17 mouse cellular contexts compared by ENCODE assay signal in genomic region chr3:130809696-130810665, GRCm38 (mm10).
DNase-seq lines count a peak whose midpoint lies in the region; ATAC-seq lines count a peak whose summit lies in the region.
"Had no signal": no experiment of that assay in that cellular context is flagged by ENCODE, and none has a peak within 500 bp of the region (broad histone marks: within the 10 kb centered on the region; RNA-seq: fewer than 3 reads in every experiment).

No protein-coding gene starts in this region.

- DNase-seq in heart, adult 11 months = peak; percentile 74
- no peak for DNase-seq in heart, adult 9 months (ENCODE audit: low spot score in 2 of 2)
- DNase-seq in B cell, adult 2 months = peak; percentile 67 to 68
- peak; percentile 65 to 70 for DNase-seq in spleen, postnatal 36 days (ENCODE audit: low spot score in 2 of 2)
- DNase-seq in urinary bladder, postnatal 36 days (ENCODE audit: low spot score in 2 of 2) = no peak
- DNase-seq in forebrain, embryonic 10.5 days (ENCODE audit: extremely low spot score, low spot score) = no peak
- no peak for DNase-seq in urinary bladder, postnatal 25 days (ENCODE audit: low spot score)
- DNase-seq: gastrocnemius, adult 2 months; kidney, postnatal 25 days had no signal

- no peaks in the 10 kb centered on the region for H3K36me3 ChIP-seq in forebrain, embryonic 10.5 days (replicated peaks)
- H3K36me3 ChIP-seq: heart, embryonic 15.5 days; limb, embryonic 15.5 days; midbrain, embryonic 15.5 days; neural tube, embryonic 13.5 days had no signal

- H3K9me3 ChIP-seq in forebrain, embryonic 10.5 days = no peaks in the 10 kb centered on the region; the same call in 1 of the 2 replicates
- H3K9me3 ChIP-seq: heart, embryonic 15.5 days; limb, embryonic 15.5 days; midbrain, embryonic 15.5 days; neural tube, embryonic 13.5 days had no signal

- no peak overlapping the region for H3K27ac ChIP-seq in forebrain, embryonic 10.5 days
- H3K27ac ChIP-seq: gastrocnemius, adult 2 months; heart, embryonic 15.5 days; left cerebral cortex, adult 2 months; limb, embryonic 15.5 days; midbrain, embryonic 15.5 days; neural tube, embryonic 13.5 days had no signal

- 78% methylated on average over 19 of the region's 19 CpGs for WGBS in forebrain, embryonic 10.5 days

- H3K4me3 ChIP-seq in forebrain, embryonic 10.5 days = no peak overlapping the region
- H3K4me3 ChIP-seq: erythroblast, embryonic 14.5 days; gastrocnemius, adult 2 months; heart, embryonic 15.5 days; left cerebral cortex, adult 2 months; limb, embryonic 15.5 days; midbrain, embryonic 15.5 days; neural tube, embryonic 13.5 days had no signal

- peaks cover 9% of the 10 kb centered on the region for H3K4me1 ChIP-seq in forebrain, embryonic 10.5 days
- H3K4me1 ChIP-seq: heart, embryonic 15.5 days; limb, embryonic 15.5 days; midbrain, embryonic 15.5 days; neural tube, embryonic 13.5 days had no signal

- ATAC-seq in common myeloid progenitor, adult 5-6 weeks (replicated peaks; ENCODE audit: low read depth, poor library complexity, severe bottlenecking) = peak; percentile 87
- ATAC-seq: hindbrain, embryonic 16.5 days; midbrain, embryonic 15.5 days had no signal

- H3K27me3 ChIP-seq in forebrain, embryonic 10.5 days (ENCODE audit: poor library complexity, severe bottlenecking) = no peaks in the 10 kb centered on the region
- H3K27me3 ChIP-seq: heart, embryonic 15.5 days; limb, embryonic 15.5 days; midbrain, embryonic 15.5 days; neural tube, embryonic 13.5 days had no signal

Comparison
In these comparisons a context has a peak if more than half of its experiments do, and no peak if none do; other contexts are left out.
1. DNase-seq: peak in heart, adult 11 months (single experiment), B cell, adult 2 months (2 of 2) and spleen, postnatal 36 days (2 of 2); none in heart, adult 9 months (0 of 2), urinary bladder, postnatal 36 days (0 of 2), forebrain, embryonic 10.5 days (single experiment) and urinary bladder, postnatal 25 days (single experiment).